In the genomic region with DNA sequence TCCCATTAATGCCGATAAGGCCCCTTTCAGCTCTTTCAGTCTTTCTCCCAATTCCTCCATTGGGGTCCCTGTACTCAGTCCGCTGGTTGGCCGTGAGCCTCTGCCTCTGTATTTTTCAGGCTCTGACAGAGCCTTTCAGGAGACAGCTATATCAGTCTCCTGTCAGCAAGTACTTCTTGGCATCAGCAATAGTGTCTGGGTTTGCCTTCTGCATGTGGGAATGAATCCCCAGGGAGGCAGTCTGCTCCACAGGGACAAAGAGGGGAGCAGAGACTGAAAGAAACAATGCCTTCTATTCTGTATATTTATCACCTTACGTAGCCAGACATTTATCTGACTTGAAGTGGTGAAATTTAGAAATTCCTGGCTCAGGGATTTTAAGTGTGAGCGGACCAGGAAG, we compare ENCODE assay signal across 15 mouse cellular contexts. TPM values are rescaled to one million over a fixed set of nuclear protein-coding genes. Genes with fewer than 3 reads are reported as not detected.
"Had no signal": no experiment of that assay in that cellular context is flagged by ENCODE, and none has a peak within 500 bp of the region (broad histone marks: within the 10 kb centered on the region; RNA-seq: fewer than 3 reads in every experiment).

No protein-coding gene starts in this region.

- H3K4me3 ChIP-seq: layer of hippocampus, adult 2 months; limb, embryonic 15.5 days; liver, embryonic 12.5 days; midbrain, embryonic 10.5 days; myocyte; neural tube, embryonic 15.5 days had no signal

- H3K27me3 ChIP-seq: limb, embryonic 15.5 days; liver, embryonic 12.5 days; neural tube, embryonic 15.5 days had no signal

- H3K36me3 ChIP-seq: limb, embryonic 15.5 days; liver, embryonic 12.5 days; midbrain, embryonic 10.5 days; neural tube, embryonic 15.5 days had no signal

- H3K27ac ChIP-seq: layer of hippocampus, adult 2 months; limb, embryonic 15.5 days; liver, embryonic 12.5 days; midbrain, embryonic 10.5 days; neural tube, embryonic 15.5 days had no signal

- H3K9ac ChIP-seq: limb, embryonic 15.5 days; liver, embryonic 12.5 days; lung, embryonic 14.5 days; neural tube, embryonic 15.5 days had no signal

- ATAC-seq: liver, embryonic 12.5 days had no signal

- H3K4me1 ChIP-seq: limb, embryonic 15.5 days; liver, embryonic 12.5 days; midbrain, embryonic 10.5 days; neural tube, embryonic 15.5 days had no signal

- H3K9me3 ChIP-seq: limb, embryonic 15.5 days; liver, embryonic 12.5 days; midbrain, embryonic 10.5 days; neural tube, embryonic 15.5 days had no signal

- H3K4me2 ChIP-seq: limb, embryonic 15.5 days; liver, embryonic 12.5 days; lung, embryonic 14.5 days; neural tube, embryonic 15.5 days had no signal

- DNase-seq: kidney, postnatal 4 days; lung, embryonic 14.5 days; lung, postnatal 10 days; lung, postnatal 4 days; right cerebral cortex, adult 18-20 months; right cerebral cortex, postnatal 25 days; thymus, postnatal 36 days had no signal

RNA-seq across cellular contexts. Expression of a gene that starts 12.8 kb away (rescaled TPM):
- total RNA-seq: megakaryocyte, adult 5-6 weeks had no signal
- polyA plus RNA-seq: limb, embryonic 11.5 days; limb, embryonic 15.5 days; midbrain, embryonic 10.5 days; myocyte had no signal

RNA-seq across cellular contexts. Expression of a gene that starts 32.7 kb away (rescaled TPM):
- polyA plus RNA-seq: myocyte had no signal
